ENCODE assay signal across 23 mouse cellular contexts in the genomic region with DNA sequence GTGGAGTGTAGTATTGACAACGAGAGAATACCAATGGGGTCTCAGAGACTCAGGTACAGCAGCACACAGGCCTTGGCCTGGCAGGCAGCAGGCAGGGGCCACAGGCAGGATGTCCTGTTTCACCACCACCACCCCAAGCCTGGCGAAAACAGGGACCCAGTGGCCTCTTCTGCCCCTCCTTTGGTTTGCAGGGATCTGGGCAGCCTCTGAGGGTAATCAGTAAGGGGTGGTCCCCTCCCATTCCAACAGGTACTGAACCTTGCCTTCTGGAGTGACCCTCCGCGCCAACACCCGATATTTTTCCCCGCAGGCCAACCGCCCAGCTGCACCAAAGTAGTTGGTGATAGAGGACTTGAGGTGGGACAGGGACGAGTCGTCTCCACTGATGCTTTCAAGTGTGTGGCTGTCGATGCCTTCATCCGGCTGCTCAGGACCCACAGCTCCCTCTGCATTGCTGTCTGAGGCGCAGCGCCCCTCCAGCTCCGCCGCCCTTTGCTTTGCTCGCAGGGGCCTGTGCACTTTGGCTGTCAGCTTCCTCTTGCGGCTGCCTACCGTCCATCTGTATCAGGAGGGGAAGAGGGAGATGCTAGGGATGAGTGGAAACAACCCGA. TPM values are rescaled to one million over a fixed set of nuclear protein-coding genes. Genes with fewer than 3 reads are reported as not detected.
"Had no signal": no experiment of that assay in that cellular context is flagged by ENCODE, and none has a peak within 500 bp of the region (broad histone marks: within the 10 kb centered on the region; RNA-seq: fewer than 3 reads in every experiment).

No protein-coding gene starts in this region.

- H3K27ac ChIP-seq: lung, embryonic 15.5 days; macrophage; midbrain, embryonic 13.5 days; midbrain, embryonic 15.5 days; neural tube, embryonic 12.5 days; stomach, embryonic 15.5 days; stomach, postnatal 0 days had no signal

- H3K4me1 ChIP-seq: lung, embryonic 15.5 days; midbrain, embryonic 13.5 days; midbrain, embryonic 15.5 days; neural tube, embryonic 12.5 days; stomach, embryonic 15.5 days had no signal

- H3K9ac ChIP-seq: liver, postnatal 0 days; lung, embryonic 15.5 days; midbrain, embryonic 13.5 days; midbrain, embryonic 15.5 days; neural tube, embryonic 12.5 days; stomach, embryonic 15.5 days had no signal

- H3K9me3 ChIP-seq: lung, embryonic 15.5 days; megakaryocyte, embryonic 14.5 days; midbrain, embryonic 13.5 days; midbrain, embryonic 15.5 days; neural tube, embryonic 12.5 days; stomach, embryonic 15.5 days had no signal

- H3K36me3 ChIP-seq: lung, embryonic 15.5 days; midbrain, embryonic 13.5 days; midbrain, embryonic 15.5 days; neural tube, embryonic 12.5 days; stomach, embryonic 15.5 days had no signal

- H3K27me3 ChIP-seq: lung, embryonic 15.5 days; midbrain, embryonic 13.5 days; midbrain, embryonic 15.5 days; neural tube, embryonic 12.5 days; stomach, embryonic 15.5 days had no signal

- H3K4me3 ChIP-seq: lung, embryonic 15.5 days; megakaryocyte, embryonic 14.5 days; midbrain, embryonic 13.5 days; midbrain, embryonic 15.5 days; neural tube, embryonic 12.5 days; stomach, embryonic 15.5 days had no signal

- H3K4me2 ChIP-seq: lung, embryonic 15.5 days; midbrain, embryonic 13.5 days; midbrain, embryonic 15.5 days; neural tube, embryonic 12.5 days; stomach, embryonic 15.5 days had no signal

- ATAC-seq: liver, postnatal 0 days; lung, postnatal 0 days; midbrain, embryonic 13.5 days; midbrain, embryonic 15.5 days had no signal

- DNase-seq: liver, postnatal 0 days; lung, adult 2 months; lung, postnatal 14 days; lung, postnatal 36 days; right cerebral cortex, postnatal 14 days; thymus, adult 2 months; thymus, postnatal 25 days; thymus, postnatal 4 days had no signal

RNA-seq across cellular contexts. Expression of a gene that starts 21.4 kb away (rescaled TPM):
- total RNA-seq: megakaryocyte progenitor cell, adult 5-6 weeks; midbrain, postnatal 0 days; monocyte, adult 5-6 weeks; neutrophil, adult 5-6 weeks had no signal
- polyA plus RNA-seq: macrophage; neural tube, embryonic 12.5 days; neural tube, embryonic 14.5 days; spleen, adult 2 months had no signal
